Mouse (Mus musculus): ENCODE measurements at regions not wholly inside any gene's neighbourhood (a gene's known extent, or its start where the extent isn't known, plus 50 kb on each side); places are given as distances from the start of the nearest gene placed in this dataset.
A peak's percentile ranks its signal among the peaks of the same experiment; 100 is the strongest.

- no peak for DNase-seq (ENCODE audit: low spot score)
Measured at GRCm38 (mm10) chr15:64621876-64622275, 195.6 kb upstream of the Gm21798 start.

- DNase-seq (ENCODE audit: low spot score), result no peak
Measured at GRCm38 (mm10) chr15:64622591-64622990, 194.9 kb upstream of the Gm21798 start.

DNA sequence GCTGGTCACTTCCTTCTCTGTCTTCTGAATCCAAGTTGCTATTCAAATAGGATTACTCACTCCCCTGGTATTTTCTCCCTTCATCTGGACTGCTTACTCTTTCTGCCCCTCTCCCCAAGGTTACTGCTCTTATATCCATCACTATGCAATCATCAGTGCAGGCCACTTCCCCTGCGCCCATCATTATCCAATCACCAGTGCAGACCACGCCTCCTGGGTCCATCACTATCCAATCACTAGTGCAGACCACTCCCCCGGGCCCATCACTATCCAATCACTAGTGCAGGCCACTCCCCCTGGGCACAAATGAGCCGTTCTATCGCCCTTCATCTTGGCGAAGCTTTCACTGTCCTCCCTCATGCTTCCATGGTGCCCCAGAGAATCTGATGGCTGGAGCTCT, 191.1 kb upstream of the Gm21798 start:
- DNase-seq (ENCODE audit: low spot score), result no peak

DNA sequence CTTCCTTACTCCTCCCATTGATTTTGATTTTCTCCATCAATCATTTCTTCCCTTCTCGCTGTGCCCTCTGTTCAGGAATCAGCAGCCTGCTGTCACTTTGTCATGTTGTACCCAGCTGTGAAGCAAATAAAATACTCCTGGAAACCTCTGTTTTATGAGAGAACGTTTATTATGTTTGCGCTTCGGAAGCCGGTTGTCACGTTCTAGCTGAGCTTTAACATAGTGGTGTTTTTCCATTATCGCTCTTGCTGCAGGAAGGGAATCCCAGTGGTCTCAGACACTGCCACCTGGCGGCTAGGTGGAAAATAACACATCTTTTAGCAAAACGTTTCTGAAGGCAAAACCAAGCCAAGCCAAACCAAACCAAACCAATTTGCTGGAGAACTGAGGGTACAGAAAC, 190.2 kb upstream of the Gm21798 start:
- DNase-seq (ENCODE audit: low spot score), result peak; percentile 45
